Mouse (Mus musculus): Measurements from ENCODE around the gene Platr17. TPM values are rescaled to one million over a fixed set of nuclear protein-coding genes. Genes with fewer than 3 reads are reported as not detected.
"Not testable (repeated sequence)": the region's sequence is repeated elsewhere in the genome, so short reads cannot be mapped to it uniquely, and the experiment has no call there.

Platr17 gene
- polyA plus RNA-seq (2016; fragmentation: Nextera tagmentation; extraction: Ambion mirVana): 0.24 and 0.29 TPM in 2 replicates

- not testable (repeated sequence) for H3K4me3 ChIP-seq; H3K27me3 ChIP-seq (replicated peaks); ATAC-seq (ENCODE audit: insufficient number of reproducible peaks, low FRiP score); H3K27ac ChIP-seq (ENCODE audit: poor library complexity, severe bottlenecking); H3K36me3 ChIP-seq; H3K4me2 ChIP-seq; H3K9ac ChIP-seq; H3K9me3 ChIP-seq (replicated peaks)
- H3K4me1 ChIP-seq (replicated peaks): peaks cover 16% of the 10 kb centered on the region; the same call in 1 of the 2 replicates
- 34% methylated on average over 4 of the region's 4 CpGs for WGBS
These were observed at the start of gene Platr17 for GRCm38 (mm10) chr17:33904835-33905234. Gene Platr17 (plus strand): TSS chr17:33905135.

GRCm38 (mm10) chr17:33857816-33858215 is 47.1 kb upstream of the Platr17 start:
- H3K9me3 ChIP-seq (replicated peaks): peaks cover 3% of the 10 kb centered on the region; the same call in 1 of the 2 replicates
- 79% methylated on average over 4 of the region's 4 CpGs for WGBS
- H3K27ac ChIP-seq (ENCODE audit: poor library complexity, severe bottlenecking): no peak overlapping the region
- no peak overlapping the region for H3K4me2 ChIP-seq
- no peak overlapping the region for H3K9ac ChIP-seq
- H3K36me3 ChIP-seq: no peaks in the 10 kb centered on the region
- no peaks in the 10 kb centered on the region for H3K27me3 ChIP-seq (replicated peaks)
- no peak for ATAC-seq (ENCODE audit: insufficient number of reproducible peaks, low FRiP score)
- H3K4me3 ChIP-seq: no peak overlapping the region
- H3K4me1 ChIP-seq (replicated peaks): no peaks in the 10 kb centered on the region

- Histone ChIP-seq H3K4me1 (replicated peaks) (peaks cover 4% of the 10 kb centered on the region), H3K4me3 (no peak overlapping the region), H3K9ac (no peak overlapping the region), H3K9me3 (replicated peaks) (no peaks in the 10 kb centered on the region), H3K36me3 (no peaks in the 10 kb centered on the region), H3K27me3 (replicated peaks) (no peaks in the 10 kb centered on the region), H3K27ac (ENCODE audit: poor library complexity, severe bottlenecking) (no peak overlapping the region), H3K4me2 (peak overlapping the region; percentile 36)
- WGBS: 21% methylated on average over 9 of the region's 9 CpGs
- no peak for ATAC-seq (ENCODE audit: insufficient number of reproducible peaks, low FRiP score)
These were observed 39.5 kb upstream of the Platr17 start for GRCm38 (mm10) chr17:33865330-33866030.

- not testable (repeated sequence) for H3K27me3 ChIP-seq (replicated peaks); ATAC-seq (ENCODE audit: insufficient number of reproducible peaks, low FRiP score)
- 73% methylated on average over 5 of the region's 12 CpGs for WGBS
These were observed 31.4 kb upstream of the Platr17 start, which contains the start of gene Gm7029 for GRCm38 (mm10) chr17:33873537-33873936. Gene Gm7029 (plus strand): TSS chr17:33873837.

GRCm38 (mm10) chr17:33874411-33874810 is 30.5 kb upstream of the Platr17 start:
- no peaks in the 10 kb centered on the region for H3K4me1 ChIP-seq (replicated peaks)
- H3K27ac ChIP-seq (ENCODE audit: poor library complexity, severe bottlenecking): no peak overlapping the region
- H3K9me3 ChIP-seq (replicated peaks): no peaks in the 10 kb centered on the region
- ATAC-seq (ENCODE audit: insufficient number of reproducible peaks, low FRiP score): peak; percentile 45; the same call in 1 of the 2 replicates
- WGBS: 68% methylated on average over 11 of the region's 11 CpGs
- peaks cover 38% of the 10 kb centered on the region for H3K36me3 ChIP-seq
- no peak overlapping the region for H3K4me2 ChIP-seq
- no peaks in the 10 kb centered on the region for H3K27me3 ChIP-seq (replicated peaks)
- H3K9ac ChIP-seq: no peak overlapping the region
- no peak overlapping the region for H3K4me3 ChIP-seq

More at GRCm38 (mm10) chr17:33873537-33873936, 31.4 kb upstream of the Platr17 start, which contains the start of gene Gm7029:
- H3K4me2 ChIP-seq; H3K4me3 ChIP-seq; H3K9ac ChIP-seq; H3K4me1 ChIP-seq (replicated peaks); H3K9me3 ChIP-seq (replicated peaks); H3K27ac ChIP-seq (ENCODE audit: poor library complexity, severe bottlenecking): not testable (repeated sequence)
- peaks cover 31% of the 10 kb centered on the region for H3K36me3 ChIP-seq

- H3K27me3 ChIP-seq (replicated peaks); H3K4me3 ChIP-seq; H3K9ac ChIP-seq; H3K9me3 ChIP-seq (replicated peaks); H3K4me2 ChIP-seq; H3K27ac ChIP-seq (ENCODE audit: poor library complexity, severe bottlenecking); ATAC-seq (ENCODE audit: insufficient number of reproducible peaks, low FRiP score); H3K4me1 ChIP-seq (replicated peaks): not testable (repeated sequence)
- H3K36me3 ChIP-seq: peaks cover 49% of the 10 kb centered on the region
- 87% methylated on average over 5 of the region's 5 CpGs for WGBS
These were observed 29.1 kb upstream of the Platr17 start for GRCm38 (mm10) chr17:33875797-33876196.

GRCm38 (mm10) chr17:33884320-33884719 is 20.6 kb upstream of the Platr17 start:
- 89% methylated on average over 11 of the region's 11 CpGs for WGBS
- H3K27ac ChIP-seq (ENCODE audit: poor library complexity, severe bottlenecking); H3K4me2 ChIP-seq; ATAC-seq (ENCODE audit: insufficient number of reproducible peaks, low FRiP score); H3K9ac ChIP-seq; H3K4me3 ChIP-seq; H3K9me3 ChIP-seq (replicated peaks); H3K27me3 ChIP-seq (replicated peaks): not testable (repeated sequence)
- Histone ChIP-seq H3K36me3 (peaks cover 62% of the 10 kb centered on the region), H3K4me1 (replicated peaks) (peaks cover 19% of the 10 kb centered on the region)

GRCm38 (mm10) chr17:33887802-33888201 is 17.1 kb upstream of the Platr17 start:
- H3K27ac ChIP-seq (ENCODE audit: poor library complexity, severe bottlenecking); H3K4me3 ChIP-seq; ATAC-seq (ENCODE audit: insufficient number of reproducible peaks, low FRiP score); H3K9me3 ChIP-seq (replicated peaks); H3K9ac ChIP-seq; H3K27me3 ChIP-seq (replicated peaks): not testable (repeated sequence)
- Histone ChIP-seq H3K4me2 (peak overlapping the region; percentile 75), H3K36me3 (peaks cover 34% of the 10 kb centered on the region), H3K4me1 (replicated peaks) (peaks cover 20% of the 10 kb centered on the region)
- WGBS: 27% methylated on average over 2 of the region's 2 CpGs

- not testable (repeated sequence) for ATAC-seq (ENCODE audit: insufficient number of reproducible peaks, low FRiP score); H3K9me3 ChIP-seq (replicated peaks); H3K9ac ChIP-seq; H3K27ac ChIP-seq (ENCODE audit: poor library complexity, severe bottlenecking); H3K27me3 ChIP-seq (replicated peaks)
- Histone ChIP-seq H3K36me3 (peaks cover 30% of the 10 kb centered on the region), H3K4me1 (replicated peaks) (peaks cover 20% of the 10 kb centered on the region), H3K4me2 (peak overlapping the region; percentile 75), H3K4me3 (peak overlapping the region; percentile 6; the same call in 1 of the 2 replicates)
These were observed 16.7 kb upstream of the Platr17 start for GRCm38 (mm10) chr17:33888230-33888629.

GRCm38 (mm10) chr17:33889941-33890532 is 14.9 kb upstream of the Platr17 start:
- peak overlapping the region; percentile 75 for H3K4me2 ChIP-seq
- peak overlapping the region; percentile 92 for H3K4me3 ChIP-seq
- ATAC-seq (ENCODE audit: insufficient number of reproducible peaks, low FRiP score): peak; percentile 23; the same call in 1 of the 2 replicates
- under 1% methylated on average over 38 of the region's 44 CpGs for WGBS
- not testable (repeated sequence) for H3K9me3 ChIP-seq (replicated peaks); H3K27me3 ChIP-seq (replicated peaks)
- peak overlapping the region; percentile 88; the same call in 1 of the 2 replicates for H3K27ac ChIP-seq (ENCODE audit: poor library complexity, severe bottlenecking)
- peak overlapping the region; percentile 86 for H3K9ac ChIP-seq
- H3K4me1 ChIP-seq (replicated peaks): peaks cover 20% of the 10 kb centered on the region
- peaks cover 18% of the 10 kb centered on the region for H3K36me3 ChIP-seq

GRCm38 (mm10) chr17:33890533-33891059 is 14.3 kb upstream of the Platr17 start, which contains the start of gene Kifc1:
Gene Kifc1 (minus strand): TSS chr17:33890661.
- H3K4me2 ChIP-seq: peak within 1 kb of the TSS; percentile 75
- peak; percentile 97 for ATAC-seq (ENCODE audit: insufficient number of reproducible peaks, low FRiP score)
- WGBS: 0% methylated on average over 49 of the region's 49 CpGs

More at GRCm38 (mm10) chr17:33890533-33891059, 14.3 kb upstream of the Platr17 start, which contains the start of gene Kifc1:
- Histone ChIP-seq H3K9me3 (replicated peaks) (no peaks in the 10 kb centered on the region), H3K27me3 (replicated peaks) (0 out of 2 replicates have a peak, but pooled peaks cover 2% of the 10 kb centered on the region), H3K9ac (peak within 1 kb of the TSS; percentile 86), H3K36me3 (peaks cover 14% of the 10 kb centered on the region), H3K4me1 (replicated peaks) (peaks cover 20% of the 10 kb centered on the region), H3K27ac (ENCODE audit: poor library complexity, severe bottlenecking) (peak within 1 kb of the TSS; percentile 88; the same call in 1 of the 2 replicates), H3K4me3 (peak within 1 kb of the TSS; percentile 92)

Data from heart, embryonic 12.5 days (tissue).